Mouse (Mus musculus) liver, embryonic 14.5 days (tissue): ENCODE results near the gene Dglucy.

Source experiments
- CTCF ChIP-seq: IDR thresholded peaks from 2 replicates; pipeline ENCODE4 v1.5.1; 2016; ENCODE audit warnings: antibody characterized with exemption, low read depth, control low read depth
- EP300 ChIP-seq: IDR thresholded peaks from 2 replicates; pipeline ENCODE4 v1.6.1; 2016; ENCODE audit warnings: antibody characterized with exemption, low read depth

DNA sequence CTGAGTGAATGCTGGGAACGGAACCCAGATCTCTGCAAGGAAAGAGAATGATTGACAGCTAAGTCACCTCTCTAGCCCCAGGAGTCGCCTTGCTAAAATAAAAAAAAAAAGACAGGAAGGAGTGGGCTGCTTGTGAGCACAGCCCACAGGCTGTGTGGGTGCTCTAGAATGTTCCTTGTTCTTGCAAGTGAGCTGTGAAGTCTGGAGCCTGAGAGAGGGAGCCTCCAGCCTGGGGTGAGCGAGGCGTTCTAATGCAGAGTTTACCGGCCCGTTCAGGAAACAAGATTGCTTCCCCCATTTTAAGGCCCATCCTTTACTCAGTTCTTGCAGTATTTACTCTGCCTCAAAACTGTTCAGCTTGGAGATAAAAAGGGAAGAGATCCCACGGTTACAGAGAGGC is 28.4 kb downstream of the Dglucy start:
- TF ChIP-seq CTCF (no peak), EP300 (no peak)
